Mouse (Mus musculus): ENCODE data around the gene Senp2.

- TF ChIP-seq CTCF (IDR thresholded peaks at IDR 0.05; ENCODE audit: low read depth, low read length) = no peak
- TF ChIP-seq GATA2 (IDR thresholded peaks at IDR 0.05; ENCODE audit: borderline replicate concordance, low read depth, low read length) = no peak
- TF ChIP-seq TAL1 (conservative IDR thresholded peaks at IDR 0.05; ENCODE audit: low read depth, low read length) = no peak
- TF ChIP-seq POLR2AphosphoS5 (IDR thresholded peaks at IDR 0.05; ENCODE audit: insufficient replicate concordance, low read depth, low read length) = no peak
- no peak for TF ChIP-seq GATA1 (IDR thresholded peaks at IDR 0.05; ENCODE audit: borderline replicate concordance, low read length)
Measured at GRCm38 (mm10) chr16:21965576-21965975, 43.7 kb upstream of the Senp2 start.

Measured in G1E (cell line).